Mouse (Mus musculus) left cerebral cortex, postnatal 25 days (tissue): ENCODE data around the gene 2310046K23Rik. TPM values are rescaled to one million over a fixed set of nuclear protein-coding genes. Genes with fewer than 3 reads are reported as not detected.
"Not testable (repeated sequence)": the region's sequence is repeated elsewhere in the genome, so short reads cannot be mapped to it uniquely, and the experiment has no call there.

Source experiments
- DNase-seq, 2 experiments: peaks; one replicate each; pipeline ENCODE4 v3.0.0; 2022; ENCODE audit warnings: low spot score in 2 of 2, mixed read lengths in 1 of 2
- intact Hi-C: fragments of 180-260 bp; cut with DNase I; formaldehyde crosslinking; loops from one replicate; pipeline ENCODE4 v1.15.1; 2025
- total RNA-seq, 2 experiments: library from RNA; stranded (reverse); gene quantifications; 2 replicates each; pipeline ENCODE4 v1.2.3; 2021

The 2310046K23Rik gene
- total RNA-seq = not detected

GRCm38 (mm10) chr3:92534411-92534810, at the start of gene 2310046K23Rik:
TSS of gene 2310046K23Rik (minus strand) at chr3:92534511.
- intact Hi-C loops = no loop called here
- no peak for DNase-seq

- DNase-seq = no peak
- intact Hi-C loops = no loop called here
These were observed 49.0 kb upstream of the 2310046K23Rik start for GRCm38 (mm10) chr3:92583164-92583826.

GRCm38 (mm10) chr3:92579508-92579907, 45.2 kb upstream of the 2310046K23Rik start:
- intact Hi-C loops = no loop called here
- no peak for DNase-seq

GRCm38 (mm10) chr3:92578652-92579413, 44.5 kb upstream of the 2310046K23Rik start:
- no peak for DNase-seq
- intact Hi-C loops = no loop called here

GRCm38 (mm10) chr3:92573449-92574041, 39.2 kb upstream of the 2310046K23Rik start, which contains the start of gene Ivl:
TSS of gene Ivl (minus strand) at chr3:92573735.
- no peak for DNase-seq
- intact Hi-C loops = no loop called here

GRCm38 (mm10) chr3:92572514-92573155, 38.3 kb upstream of the 2310046K23Rik start:
- no peak for DNase-seq
- intact Hi-C loops = no loop called here

- no peak for DNase-seq
- intact Hi-C loops = no loop called here
These were observed 34.4 kb upstream of the 2310046K23Rik start for GRCm38 (mm10) chr3:92568752-92569151.

- intact Hi-C loops = no loop called here
- peak in 1 of 2 experiments; percentile 3 for DNase-seq
These were observed 31.1 kb upstream of the 2310046K23Rik start for GRCm38 (mm10) chr3:92565418-92565817.

GRCm38 (mm10) chr3:92512325-92512724, 22.0 kb downstream of the 2310046K23Rik start:
- intact Hi-C loops = no loop called here
- DNase-seq = peak; percentile 10 to 52

- DNase-seq = peak; percentile 20 to 33
- intact Hi-C loops = loop anchor here (2.0 kb wide), 2 partner anchors 116 to 358 kb away; no protein-coding TSS in a partner anchor
These were observed 23.5 kb downstream of the 2310046K23Rik start for GRCm38 (mm10) chr3:92510786-92511185.

- DNase-seq = no peak
- intact Hi-C loops = no loop called here
These were observed 26.1 kb downstream of the 2310046K23Rik start for GRCm38 (mm10) chr3:92508185-92508584.

- peak in 1 of 2 experiments; percentile 50 for DNase-seq
- intact Hi-C loops = no loop called here
These were observed 30.8 kb downstream of the 2310046K23Rik start for GRCm38 (mm10) chr3:92503528-92503927.

GRCm38 (mm10) chr3:92500393-92500792, 33.9 kb downstream of the 2310046K23Rik start, which contains the start of gene Sprr4:
TSS of gene Sprr4 (minus strand) at chr3:92500493.
- intact Hi-C loops = no loop called here
- no peak for DNase-seq

GRCm38 (mm10) chr3:92490262-92490661, 44.0 kb downstream of the 2310046K23Rik start:
- DNase-seq, intact Hi-C loops: not testable (repeated sequence)

GRCm38 (mm10) chr3:92486307-92486706, 48.0 kb downstream of the 2310046K23Rik start:
- intact Hi-C loops = no loop called here
- DNase-seq = no peak

GRCm38 (mm10) chr3:92485863-92486262, 48.4 kb downstream of the 2310046K23Rik start, which contains the start of gene Sprr1a:
TSS of gene Sprr1a (minus strand) at chr3:92485895.
- DNase-seq = no peak
- intact Hi-C loops = no loop called here
